Mouse (Mus musculus): ENCODE data around the gene Arsb.
"Not testable (repeated sequence)": the region's sequence is repeated elsewhere in the genome, so short reads cannot be mapped to it uniquely, and the experiment has no call there.

Gene Arsb

GRCm38 (mm10) chr13:93984521-93984920 lies 213.1 kb downstream of the Arsb start:
- no peak for DNase-seq (ENCODE audit: low spot score in 2 of 2)

GRCm38 (mm10) chr13:93985181-93985580 lies 213.8 kb downstream of the Arsb start:
- DNase-seq (ENCODE audit: low spot score in 2 of 2): no peak

GRCm38 (mm10) chr13:93985750-93986149 lies 214.3 kb downstream of the Arsb start:
- not testable (repeated sequence) for DNase-seq (ENCODE audit: low spot score in 2 of 2)

GRCm38 (mm10) chr13:93987611-93988010 lies 216.2 kb downstream of the Arsb start:
- no peak for DNase-seq (ENCODE audit: low spot score in 2 of 2)

GRCm38 (mm10) chr13:93989208-93989607 lies 217.8 kb downstream of the Arsb start:
- no peak for DNase-seq (ENCODE audit: low spot score in 2 of 2)

GRCm38 (mm10) chr13:93989736-93990611 lies 218.5 kb downstream of the Arsb start:
- DNase-seq (ENCODE audit: low spot score in 2 of 2): no peak

- no peak for DNase-seq (ENCODE audit: low spot score in 2 of 2)
Measured at GRCm38 (mm10) chr13:93990841-93991240, 219.4 kb downstream of the Arsb start.

GRCm38 (mm10) chr13:93992342-93992882 lies 221.0 kb downstream of the Arsb start:
- DNase-seq (ENCODE audit: low spot score in 2 of 2): no peak

Measured in frontal cortex, postnatal 36 days (tissue).